Mouse (Mus musculus): ENCODE results near the gene Phldb2.

The Phldb2 gene

GRCm38 (mm10) chr16:45729163-45729562, 224.2 kb downstream of the Phldb2 start:
- no peak for DNase-seq (ENCODE audit: low spot score)

DNA sequence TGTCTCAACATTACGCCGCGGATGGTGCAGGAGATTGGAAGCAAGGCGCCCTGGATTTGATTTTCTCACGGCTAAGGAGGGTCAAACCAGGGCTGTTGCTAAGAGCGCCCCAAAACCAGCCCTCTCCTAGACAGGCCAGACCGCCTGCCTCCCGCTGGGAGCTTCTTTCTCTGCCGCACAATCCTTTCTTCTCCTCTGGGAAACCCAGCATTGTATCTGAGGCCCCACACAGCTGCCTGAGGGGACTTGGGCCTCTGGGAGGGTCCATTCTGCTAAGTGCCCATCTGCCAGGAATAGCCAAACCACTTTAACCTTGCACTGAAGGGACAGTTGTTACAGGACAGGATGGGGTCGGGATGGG, 228.7 kb downstream of the Phldb2 start:
- no peak for DNase-seq (ENCODE audit: low spot score)

DNA sequence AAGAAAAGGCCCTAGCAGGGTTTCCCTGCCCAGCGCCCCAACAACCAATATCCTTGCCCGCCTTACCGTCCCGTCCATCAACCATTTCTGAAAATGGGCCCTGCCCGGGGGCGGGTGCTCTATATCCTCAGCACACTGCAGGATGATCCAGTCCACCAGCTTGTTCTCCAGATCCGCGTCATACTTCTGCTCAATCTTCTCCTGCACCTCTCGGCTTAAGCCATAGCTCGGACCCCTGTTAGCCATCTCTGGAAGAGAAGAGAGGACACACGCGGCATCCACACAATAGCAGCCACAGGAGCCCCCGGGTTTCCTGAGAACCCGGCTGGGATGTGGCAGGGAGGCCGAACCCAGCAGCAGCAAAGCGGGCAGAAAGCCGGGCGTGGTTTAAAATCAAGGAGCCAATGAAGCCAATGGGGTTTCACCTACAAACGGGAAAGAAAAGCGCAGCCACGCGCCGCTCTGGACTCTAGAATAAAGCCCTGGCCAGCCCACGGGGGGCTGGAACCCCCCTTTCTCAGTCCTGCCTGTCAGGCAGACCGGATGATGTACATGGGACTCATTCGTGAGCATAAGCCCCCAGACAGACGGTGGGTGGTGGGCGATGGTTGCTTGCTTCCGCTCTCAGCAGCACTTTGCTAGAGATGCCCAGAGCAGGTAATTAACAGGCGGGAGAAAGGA, 229.2 kb downstream of the Phldb2 start, which contains the start of gene Tagln3:
Gene Tagln3, minus strand, starts transcription at position 548 of the 681 bp plus-strand sequence.
- no peak for DNase-seq (ENCODE audit: low spot score)

DNA sequence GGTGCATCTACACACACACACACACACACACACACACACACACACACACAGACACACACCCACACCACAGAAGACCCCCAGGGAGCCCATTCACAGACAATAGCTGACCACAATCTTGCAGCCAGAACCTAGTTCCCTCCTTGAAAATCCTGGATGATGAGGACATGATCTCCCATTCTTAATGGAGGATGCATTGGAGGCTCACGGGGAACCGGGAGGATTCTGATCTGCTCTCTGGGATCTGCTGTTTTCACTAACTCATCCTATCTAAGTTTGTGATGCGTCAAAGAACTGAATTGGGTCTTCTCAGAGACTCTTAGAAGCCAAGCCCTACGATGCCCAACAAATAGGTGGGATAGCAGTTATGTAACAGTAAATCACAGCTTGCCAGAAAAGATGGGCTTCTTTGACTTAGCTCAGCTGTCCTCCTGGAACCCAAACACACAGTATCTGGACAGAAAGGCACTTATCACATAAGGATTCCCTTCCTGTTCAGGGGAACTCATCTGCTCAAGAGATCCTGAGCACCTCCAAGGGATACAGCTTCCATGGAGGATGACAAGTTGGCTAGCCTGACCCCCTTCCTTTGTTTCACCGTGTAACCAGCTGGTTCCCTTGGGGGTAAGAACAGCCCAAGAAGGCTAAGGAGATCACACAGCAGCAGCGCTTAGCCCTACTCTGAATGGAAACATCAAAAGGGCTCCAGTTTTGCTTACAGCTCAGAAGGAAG, 230.1 kb downstream of the Phldb2 start:
- DNase-seq (ENCODE audit: low spot score), result no peak

DNA sequence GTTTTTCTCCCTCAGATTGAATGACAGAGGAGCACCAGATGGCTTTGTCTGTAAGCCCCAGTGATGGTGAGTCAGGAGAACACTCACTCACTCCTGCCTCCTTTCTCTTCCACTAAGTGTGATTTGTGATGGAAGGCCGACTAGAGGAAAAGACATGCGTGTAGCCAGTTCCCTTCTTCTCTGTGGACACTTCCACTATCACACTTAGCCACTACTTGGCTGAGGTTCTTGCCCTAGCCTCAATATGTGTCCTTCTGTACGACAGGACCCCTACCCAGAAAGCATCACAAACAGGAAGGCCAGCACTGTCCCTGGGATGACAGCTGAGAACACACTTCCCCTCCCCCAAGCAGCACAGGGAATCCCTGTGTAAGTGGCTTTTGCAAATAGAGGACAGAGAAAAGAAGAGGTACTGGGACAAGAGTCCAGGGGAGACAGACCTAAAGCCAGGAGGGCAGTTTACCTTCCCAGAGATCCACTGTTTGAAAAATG, 230.9 kb downstream of the Phldb2 start:
- DNase-seq (ENCODE audit: low spot score), result no peak

GRCm38 (mm10) chr16:45720022-45720630, 233.3 kb downstream of the Phldb2 start:
- no peak for DNase-seq (ENCODE audit: low spot score)

DNA sequence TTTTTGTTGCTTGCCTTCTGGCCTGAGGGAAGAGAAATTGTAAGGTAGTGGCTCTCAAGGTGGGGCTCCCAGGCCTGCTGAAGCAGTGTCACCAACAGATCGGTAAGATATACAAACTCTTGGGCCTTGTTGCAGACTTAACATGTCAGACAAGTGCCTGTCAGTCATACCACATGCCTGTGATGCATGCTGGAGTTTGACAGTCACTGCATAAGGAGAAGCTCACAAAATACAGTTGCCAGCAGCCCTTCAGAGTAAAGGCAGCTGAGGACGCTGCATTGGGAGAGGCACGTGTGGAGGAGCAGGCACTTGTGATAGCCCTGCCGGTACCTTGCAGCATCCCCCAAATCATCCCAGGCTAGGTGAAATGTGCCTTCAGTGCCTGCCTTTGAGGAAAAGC, 235.1 kb downstream of the Phldb2 start:
- DNase-seq (ENCODE audit: low spot score), result no peak

- no peak for DNase-seq (ENCODE audit: low spot score)
Observed at GRCm38 (mm10) chr16:45714489-45715150, 238.8 kb downstream of the Phldb2 start.

GRCm38 (mm10) chr16:45713878-45714277, 239.5 kb downstream of the Phldb2 start:
- DNase-seq (ENCODE audit: low spot score), result no peak

DNA sequence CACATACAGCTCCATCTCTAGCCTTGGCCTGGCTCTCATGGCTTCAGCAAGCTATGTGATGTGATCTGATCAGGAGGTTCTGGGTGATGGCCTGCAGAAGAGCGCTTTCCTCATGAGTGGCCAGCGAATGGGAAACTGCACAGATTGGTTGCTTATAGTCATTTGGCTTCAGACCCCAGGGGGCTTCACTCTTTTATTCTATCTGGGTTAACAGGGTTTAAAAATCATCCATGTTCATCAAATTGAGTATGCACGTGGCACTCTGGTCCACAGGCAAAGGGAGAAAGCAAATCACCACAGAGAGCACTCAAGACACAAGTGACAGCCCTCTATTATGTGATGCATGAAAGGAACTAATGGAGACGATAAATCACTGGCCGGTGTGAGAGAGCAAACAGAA, 240.1 kb downstream of the Phldb2 start:
- DNase-seq (ENCODE audit: low spot score), result no peak

GRCm38 (mm10) chr16:45711263-45711662, 242.1 kb downstream of the Phldb2 start:
- no peak for DNase-seq (ENCODE audit: low spot score)

GRCm38 (mm10) chr16:45699301-45699700, 254.1 kb downstream of the Phldb2 start:
- no peak for DNase-seq (ENCODE audit: low spot score)

- no peak for DNase-seq (ENCODE audit: low spot score)
Observed at GRCm38 (mm10) chr16:45697996-45698395, 255.4 kb downstream of the Phldb2 start.
